Mouse (Mus musculus): ENCODE data around the gene Stxbp5l. TPM values are rescaled to one million over a fixed set of nuclear protein-coding genes. Genes with fewer than 3 reads are reported as not detected.

Stxbp5l gene
- polyA plus RNA-seq (2012; rRNA removed) = 0.71 and 0.78 TPM in 2 replicates

DNA sequence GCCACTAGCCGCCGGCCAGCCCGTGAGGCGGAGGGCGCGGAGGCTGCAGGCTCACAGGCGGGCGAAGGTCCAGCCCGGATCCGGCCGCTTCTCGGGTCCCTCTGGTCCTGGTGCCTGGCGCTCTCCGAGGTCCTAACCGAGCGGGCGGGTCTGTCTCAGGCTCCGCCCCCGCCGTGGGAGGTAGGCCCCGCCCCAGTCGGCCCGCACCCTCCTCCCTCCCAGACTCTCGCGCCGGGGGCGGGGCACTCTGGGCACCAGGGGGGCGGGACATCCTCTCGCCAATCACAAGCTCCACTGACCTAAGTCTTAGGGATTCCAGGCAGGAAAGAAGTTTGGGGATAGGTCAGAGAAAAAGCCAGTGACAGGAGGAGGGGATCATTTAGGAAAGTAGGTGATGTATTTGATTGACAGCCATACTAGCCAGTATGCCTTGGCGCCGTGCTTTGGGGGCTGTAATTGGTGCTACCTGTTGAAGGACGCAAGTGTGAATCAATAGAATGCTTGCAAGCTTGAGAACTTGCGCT, at the start of gene Stxbp5l:
Gene Stxbp5l, minus strand, starts transcription at position 142 of the 524 bp plus-strand sequence.

Other genes starting within 250 kb of the Stxbp5l start
- gene Gtf2e1, start 154.8 kb upstream of the Stxbp5l start, polyA plus RNA-seq (2012; rRNA removed) = 35.9 and 38.7 TPM in 2 replicates
- gene Rabl3, start 154.9 kb upstream of the Stxbp5l start, polyA plus RNA-seq (2012; rRNA removed) = 13.7 and 18.6 TPM in 2 replicates
- gene Hgd, start 195.2 kb upstream of the Stxbp5l start, polyA plus RNA-seq (2012; rRNA removed) = 0.63 and 1.2 TPM in 2 replicates

Measured in central nervous system, embryonic 11.5 days (tissue).